Mouse (Mus musculus): Measurements from ENCODE around the gene Stox2.

Gene Stox2

GRCm38 (mm10) chr8:47242207-47243004 is 203.8 kb downstream of the Stox2 start:
- WGBS, result 18% methylated on average over 17 of the region's 17 CpGs

DNA sequence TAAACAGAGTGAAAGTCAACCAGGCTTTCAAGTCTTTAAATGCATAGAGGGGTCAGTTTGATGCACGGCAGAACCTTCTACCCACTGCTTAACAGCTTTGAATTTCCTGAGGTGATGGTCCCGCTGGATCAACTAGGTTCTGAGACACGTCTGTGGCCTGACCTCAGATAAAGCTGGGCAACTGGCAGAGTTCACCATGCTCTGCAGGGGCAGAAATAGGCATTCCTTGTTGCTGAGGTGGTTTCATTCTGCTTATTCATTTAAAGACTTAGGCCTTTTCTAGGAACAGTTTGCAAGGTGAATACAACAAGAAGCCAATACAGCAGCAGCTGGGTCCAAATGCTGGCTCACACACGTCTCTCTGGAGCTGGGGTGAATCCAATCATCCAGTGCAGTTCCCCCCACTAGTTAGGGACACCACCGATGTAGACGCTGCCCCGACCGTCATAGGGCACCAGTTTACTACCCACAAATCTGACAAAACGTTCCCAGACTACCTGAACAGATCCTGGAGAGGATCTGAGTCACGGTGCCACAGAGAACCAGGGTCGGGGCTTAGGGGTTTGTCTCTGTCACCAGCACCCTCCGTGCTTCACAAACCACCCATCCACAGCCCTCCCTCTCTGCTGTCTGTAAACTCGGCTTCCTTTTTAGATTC is 204.6 kb downstream of the Stox2 start:
- WGBS, result 47% methylated on average over 13 of the region's 13 CpGs

DNA sequence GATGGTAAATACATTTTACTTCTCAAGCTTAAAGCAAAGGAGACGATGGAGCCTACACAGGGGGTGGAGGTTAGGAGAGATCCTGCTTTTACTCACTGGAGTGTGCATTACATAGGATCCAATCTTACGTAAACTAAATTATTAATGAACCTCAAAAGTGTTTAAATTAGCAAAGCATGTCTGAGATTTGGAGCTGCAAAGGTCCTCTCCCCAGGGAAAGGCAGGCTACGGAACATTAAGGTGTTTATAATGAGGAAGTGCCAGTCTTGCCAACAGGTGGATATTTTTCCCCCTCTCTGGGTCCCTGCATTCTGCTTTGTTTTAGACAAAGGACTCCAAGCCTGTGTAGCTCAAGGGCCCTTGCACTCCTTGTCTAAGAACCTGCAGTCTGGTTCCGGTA is 205.3 kb downstream of the Stox2 start:
- WGBS, result 78% methylated on average over 4 of the region's 4 CpGs

GRCm38 (mm10) chr8:47240266-47240665 is 205.9 kb downstream of the Stox2 start:
- 56% methylated on average over 7 of the region's 7 CpGs for WGBS

- 57% methylated on average over 3 of the region's 3 CpGs for WGBS
Measured at GRCm38 (mm10) chr8:47232081-47232480, 214.1 kb downstream of the Stox2 start.

- WGBS, result 72% methylated on average over 5 of the region's 5 CpGs
Measured at GRCm38 (mm10) chr8:47230057-47230456, 216.1 kb downstream of the Stox2 start.

DNA sequence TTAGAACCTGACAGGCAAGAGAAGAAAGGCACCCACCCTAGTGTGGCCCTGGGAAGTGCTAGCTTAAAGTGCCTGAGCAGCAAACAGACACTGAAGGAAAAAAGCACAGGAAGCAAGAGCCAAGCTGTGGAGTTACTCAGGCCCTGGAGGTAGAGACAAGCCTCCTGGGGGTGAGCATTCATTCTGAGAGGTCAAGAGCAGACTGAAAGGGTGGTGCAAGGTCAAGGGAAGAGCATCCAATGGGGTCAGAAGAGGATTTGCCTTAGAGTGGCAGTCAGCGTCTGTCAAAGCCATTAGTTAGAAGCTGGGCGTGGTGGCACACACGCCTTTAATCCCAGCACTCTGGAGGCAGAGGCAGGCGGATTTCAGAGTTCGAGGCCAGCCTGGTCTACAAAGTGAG is 224.3 kb downstream of the Stox2 start:
- 91% methylated on average over 5 of the region's 5 CpGs for WGBS

DNA sequence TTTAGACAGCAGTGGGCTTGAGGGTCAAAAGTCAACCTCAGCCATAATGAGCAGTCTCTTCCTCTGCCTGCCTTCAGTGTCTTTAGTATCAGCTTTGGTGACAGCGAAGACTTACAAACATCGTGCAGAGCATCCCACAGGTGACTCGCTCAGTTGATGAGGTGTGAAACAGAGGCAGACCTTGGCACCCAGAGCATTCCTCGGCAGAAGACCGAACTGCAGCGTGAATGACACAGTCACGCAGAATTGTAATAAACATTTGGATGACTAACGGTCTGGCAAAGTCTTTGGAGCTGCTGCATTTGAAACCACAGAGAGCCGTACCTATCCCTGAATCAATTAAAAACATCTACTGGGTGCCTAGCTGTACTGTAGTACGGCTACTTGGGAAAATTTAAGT is 225.0 kb downstream of the Stox2 start:
- WGBS, result 43% methylated on average over 10 of the region's 10 CpGs

- 86% methylated on average over 5 of the region's 5 CpGs for WGBS
Measured at GRCm38 (mm10) chr8:47220390-47220789, 225.8 kb downstream of the Stox2 start.

GRCm38 (mm10) chr8:47218536-47218935 is 227.6 kb downstream of the Stox2 start:
- 22% methylated on average over 6 of the region's 6 CpGs for WGBS

- WGBS, result 20% methylated on average over 8 of the region's 8 CpGs
Measured at GRCm38 (mm10) chr8:47218021-47218420, 228.1 kb downstream of the Stox2 start.

- WGBS, result 76% methylated on average over 9 of the region's 9 CpGs
Measured at GRCm38 (mm10) chr8:47212124-47212523, 234.0 kb downstream of the Stox2 start.

GRCm38 (mm10) chr8:47211226-47211625 is 234.9 kb downstream of the Stox2 start:
- 62% methylated on average over 9 of the region's 9 CpGs for WGBS

DNA sequence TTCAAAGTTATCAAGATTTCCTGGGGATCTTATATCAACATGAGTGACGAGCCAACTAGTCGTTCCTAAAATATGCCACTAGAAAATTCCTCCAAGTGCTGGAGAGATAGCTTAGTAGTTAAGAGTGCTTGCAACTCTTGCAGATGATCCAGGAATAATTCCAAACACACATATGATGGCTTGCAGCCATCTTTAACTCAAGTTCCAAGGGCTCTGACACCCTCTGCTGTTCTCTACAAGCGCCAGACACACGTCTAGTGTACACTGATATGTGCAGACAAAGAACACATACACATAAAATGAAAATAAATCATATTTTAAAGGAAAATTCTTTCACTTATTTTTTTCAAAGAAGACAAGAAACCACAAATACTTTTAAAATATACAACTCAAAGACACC is 237.9 kb downstream of the Stox2 start:
- WGBS, result 61% methylated on average over 4 of the region's 4 CpGs

GRCm38 (mm10) chr8:47206640-47207237 is 239.4 kb downstream of the Stox2 start:
- 78% methylated on average over 8 of the region's 8 CpGs for WGBS

DNA sequence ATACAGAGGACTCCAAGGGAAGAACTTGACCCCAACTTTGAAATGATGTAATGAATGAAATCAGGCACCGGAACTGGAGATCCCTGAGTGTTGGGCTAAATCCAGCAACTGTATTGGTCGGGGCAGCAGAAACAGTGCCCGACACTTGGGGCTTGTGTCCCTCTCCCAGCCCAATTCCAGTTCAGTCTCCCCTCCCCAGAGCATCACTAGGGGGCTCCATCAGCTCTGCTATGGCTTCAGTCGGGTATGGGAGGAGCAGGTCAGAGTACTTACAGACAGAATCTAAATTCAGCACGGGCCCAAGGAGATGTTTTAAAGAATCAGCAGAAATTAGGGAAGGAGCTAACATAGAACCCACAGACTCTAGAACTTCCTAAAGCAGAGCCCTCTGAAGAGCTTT is 240.7 kb downstream of the Stox2 start:
- WGBS, result 69% methylated on average over 5 of the region's 5 CpGs

DNA sequence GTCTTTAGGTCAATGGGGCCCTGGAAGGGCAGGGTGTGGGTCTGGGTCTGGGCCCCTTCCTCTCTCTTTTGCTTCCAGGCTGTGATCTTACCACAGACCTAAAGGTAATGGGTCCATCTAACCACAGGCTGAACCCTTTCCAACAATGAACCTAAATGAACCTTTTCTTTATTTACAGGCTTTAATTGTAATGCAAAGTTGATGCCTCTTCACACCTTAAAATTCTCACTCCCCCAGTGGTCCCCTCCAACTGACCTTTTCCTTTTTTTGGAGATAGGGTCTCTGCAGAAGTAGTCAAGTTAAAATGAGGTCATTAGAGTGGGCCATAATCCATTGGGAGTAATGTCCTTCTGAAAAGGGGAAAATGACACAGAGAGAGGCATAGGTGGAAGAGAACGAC is 249.8 kb downstream of the Stox2 start:
- WGBS, result 97% methylated on average over 1 of the region's 1 CpGs

- 73% methylated on average over 29 of the region's 29 CpGs for WGBS
Measured at GRCm38 (mm10) chr8:47193321-47193996, 252.7 kb downstream of the Stox2 start.

GRCm38 (mm10) chr8:47191444-47192365 is 254.5 kb downstream of the Stox2 start:
- 85% methylated on average over 18 of the region's 18 CpGs for WGBS

DNA sequence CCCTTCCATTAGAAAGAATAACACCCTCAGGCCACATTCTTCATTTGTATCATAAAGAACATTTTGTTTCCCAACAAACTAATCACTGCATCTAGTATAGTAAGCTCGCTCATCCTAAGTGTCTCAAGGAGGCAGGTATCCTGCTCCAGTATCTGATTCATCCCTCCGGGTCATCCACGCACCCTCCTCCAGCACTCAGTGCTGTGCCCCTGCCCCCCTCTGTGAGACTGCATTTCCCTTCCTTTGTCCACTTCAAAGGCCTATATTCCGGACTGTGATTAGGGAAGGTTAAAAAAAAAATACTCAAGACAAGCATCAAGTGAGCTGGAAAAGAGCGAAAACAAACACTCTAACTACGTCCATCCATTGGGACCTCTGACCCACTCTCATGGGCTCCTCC is 260.8 kb downstream of the Stox2 start:
- 70% methylated on average over 6 of the region's 6 CpGs for WGBS

Measured in cerebral cortex, adult 2 months (tissue).